Comparison of ENCODE assay signal across 18 mouse cellular contexts in genomic region chr16:31164125-31164524, GRCm38 (mm10). TPM values are rescaled to one million over a fixed set of nuclear protein-coding genes. Genes with fewer than 3 reads are reported as not detected.
DNase-seq lines count a peak whose midpoint lies in the region; TF ChIP-seq lines count a peak whose summit lies in the region.
"Had no signal": no experiment of that assay in that cellular context is flagged by ENCODE, and none has a peak within 500 bp of the region (broad histone marks: within the 10 kb centered on the region; RNA-seq: fewer than 3 reads in every experiment).

No protein-coding gene starts in this region.

- dilution Hi-C loops in CH12.LX (cut with MboI; ENCODE audit: extremely low pct_ligation_motif_present, extremely low pct_unique_long_range_greater_than_20kb, low sequenced_read_pairs), result no loop called here

- in situ Hi-C loops in CH12.LX (cut with MboI; ENCODE audit: low pct_ligation_motif_present, low pct_unique_long_range_greater_than_20kb, low sequenced_read_pairs), result no loop called here

- H3K9ac ChIP-seq in CH12.LX (ENCODE audit: insufficient read depth, low read depth) (no peak overlapping the region), MEL (ENCODE audit: control insufficient read depth, low read depth, low read length, poor library complexity, severe bottlenecking) (no peak overlapping the region)
- H3K9ac ChIP-seq: embryonic facial prominence, embryonic 12.5 days; forebrain, embryonic 15.5 days; heart, embryonic 15.5 days; hindbrain, embryonic 13.5 days; intestine, embryonic 15.5 days had no signal

- no peak for TF ChIP-seq EP300 in CH12.LX (IDR thresholded peaks at IDR 0.05; ENCODE audit: low read length)
- no peak for TF ChIP-seq EP300 in MEL (IDR thresholded peaks at IDR 0.05; ENCODE audit: low read depth in 1 of 2, low read length in 2 of 2)

- H3K4me3 ChIP-seq in CH12.LX (replicated peaks in 1 of 3; ENCODE audit: low read depth in 2 of 3, low read length in 2 of 3, poor library complexity in 1 of 3) (no peak overlapping the region), MEL (ENCODE audit: control insufficient read depth in 1 of 2, insufficient read depth in 1 of 2, low read depth in 2 of 2, low read length in 2 of 2) (no peak overlapping the region), myocyte (no peak overlapping the region)
- no peak overlapping the region for H3K4me3 ChIP-seq in midbrain, embryonic 10.5 days
- H3K4me3 ChIP-seq: embryonic facial prominence, embryonic 12.5 days; forebrain, embryonic 15.5 days; heart, embryonic 10.5 days; heart, embryonic 15.5 days; hindbrain, embryonic 13.5 days; intestine, embryonic 15.5 days had no signal

- no peak overlapping the region for H3K27ac ChIP-seq in CH12.LX (ENCODE audit: insufficient read depth, low read depth)
- no peak overlapping the region for H3K27ac ChIP-seq in MEL (ENCODE audit: control insufficient read depth, low read depth, low read length)
- H3K27ac ChIP-seq in midbrain, embryonic 10.5 days (replicated peaks), result no peak overlapping the region
- H3K27ac ChIP-seq: embryonic facial prominence, embryonic 12.5 days; forebrain, embryonic 15.5 days; heart, embryonic 10.5 days; heart, embryonic 15.5 days; hindbrain, embryonic 13.5 days; hindbrain, postnatal 0 days; intestine, embryonic 15.5 days had no signal

- peaks cover 3 to 33% of the 10 kb centered on the region in 2 experiments; a peak in 3 of 4 replicates for H3K4me1 ChIP-seq in CH12.LX (ENCODE audit: control insufficient read depth in 1 of 2, insufficient read depth in 2 of 2)
- H3K4me1 ChIP-seq in MEL (ENCODE audit: control insufficient read depth in 1 of 2, insufficient read depth in 2 of 2, low read length in 2 of 2), result peaks cover 4 to 13% of the 10 kb centered on the region in 2 experiments; a peak in 3 of 4 replicates
- H3K4me1 ChIP-seq in midbrain, embryonic 10.5 days, result peaks cover 54% of the 10 kb centered on the region

- TF ChIP-seq POLR2A in CH12.LX (IDR thresholded peaks at IDR 0.05; ENCODE audit: low read depth, low read length) (no peak), MEL (IDR thresholded peaks at IDR 0.05; ENCODE audit: control insufficient read depth in 1 of 2, insufficient read depth in 1 of 2, low read depth in 1 of 2, low read length in 2 of 2, poor library complexity in 1 of 2) (no peak), myocyte (IDR thresholded peaks at IDR 0.05; ENCODE audit: insufficient read length, low read depth) (no peak)

- TF ChIP-seq CTCF in CH12.LX (conservative IDR thresholded peaks at IDR 0.05 in 1 of 2, IDR thresholded peaks at IDR 0.05 in 1 of 2; ENCODE audit: low read depth in 2 of 2, low read length in 2 of 2), result no peak
- no peak for TF ChIP-seq CTCF in MEL (IDR thresholded peaks at IDR 0.05 in 2 of 3, conservative IDR thresholded peaks at IDR 0.05 in 1 of 3; ENCODE audit: control insufficient read depth in 1 of 3, insufficient read depth in 1 of 3, low read depth in 2 of 3, low read length in 3 of 3, poor library complexity in 1 of 3, severe bottlenecking in 1 of 3)

- H3K36me3 ChIP-seq in CH12.LX (replicated peaks in 1 of 2; ENCODE audit: control insufficient read depth in 1 of 2, insufficient read depth in 1 of 2, low read length in 1 of 2) (peaks cover 2 to 29% of the 10 kb centered on the region in 2 experiments), MEL (ENCODE audit: control insufficient read depth in 1 of 2, insufficient read depth in 2 of 2, low read length in 2 of 2) (peaks cover 0 to 12% of the 10 kb centered on the region in 2 experiments; a peak in 2 of 4 replicates), myocyte (ENCODE audit: control insufficient read depth, insufficient read depth) (no peaks in the 10 kb centered on the region)
- H3K36me3 ChIP-seq in midbrain, embryonic 10.5 days, result peaks cover 5% of the 10 kb centered on the region
- H3K36me3 ChIP-seq: embryonic facial prominence, embryonic 12.5 days; forebrain, embryonic 15.5 days; heart, embryonic 15.5 days; hindbrain, embryonic 13.5 days; intestine, embryonic 15.5 days had no signal

- H3K27me3 ChIP-seq in CH12.LX (replicated peaks) (no peaks in the 10 kb centered on the region), MEL (ENCODE audit: control insufficient read depth in 1 of 2, insufficient read depth in 2 of 2, low read length in 2 of 2) (no peaks in the 10 kb centered on the region), myocyte (ENCODE audit: control insufficient read depth, insufficient read depth, insufficient read length) (no peaks in the 10 kb centered on the region)
- H3K27me3 ChIP-seq in midbrain, embryonic 10.5 days (ENCODE audit: low read depth, poor library complexity, severe bottlenecking), result peaks cover 44% of the 10 kb centered on the region
- H3K27me3 ChIP-seq: embryonic facial prominence, embryonic 12.5 days; forebrain, embryonic 15.5 days; heart, embryonic 15.5 days; hindbrain, embryonic 13.5 days; intestine, embryonic 15.5 days had no signal

- DNase-seq in cerebellum, adult 9-11 months, result peak; percentile 28
- DNase-seq in cerebellum, adult 9-10 months, result no peak
- DNase-seq in CH12.LX (ENCODE audit: extremely low read depth) (no peak), MEL (ENCODE audit: low read depth, low spot score) (no peak)
- no peak for DNase-seq in midbrain, embryonic 10.5 days (ENCODE audit: low spot score)
- DNase-seq: adrenal gland, postnatal 10 days; gastrocnemius, postnatal 25 days; heart, adult 18-20 months; heart, postnatal 14 days; kidney, adult 18-20 months had no signal

- peaks cover 5% of the 10 kb centered on the region for H3K9me3 ChIP-seq in CH12.LX (replicated peaks; ENCODE audit: low read length)
- H3K9me3 ChIP-seq in MEL (replicated peaks; ENCODE audit: insufficient read depth, low read length), result no peaks in the 10 kb centered on the region
- H3K9me3 ChIP-seq in midbrain, embryonic 10.5 days (replicated peaks), result peaks cover 8% of the 10 kb centered on the region
- H3K9me3 ChIP-seq: forebrain, embryonic 15.5 days; heart, embryonic 15.5 days; hindbrain, embryonic 13.5 days; intestine, embryonic 15.5 days had no signal

- H3K79me2 ChIP-seq in CH12.LX (replicated peaks; ENCODE audit: control insufficient read depth, extremely low read depth, insufficient read depth, poor library complexity, severe bottlenecking) (peaks cover 10% of the 10 kb centered on the region), MEL (ENCODE audit: control insufficient read depth, insufficient read depth, low read length, poor library complexity) (peaks cover 19% of the 10 kb centered on the region), myocyte (ENCODE audit: control insufficient read depth, insufficient read depth) (peaks cover 25% of the 10 kb centered on the region)

- H3K4me2 ChIP-seq in CH12.LX (ENCODE audit: insufficient read depth, low read depth, poor library complexity, severe bottlenecking) (no peak overlapping the region), myocyte (ENCODE audit: low read depth) (no peak overlapping the region)
- H3K4me2 ChIP-seq: embryonic facial prominence, embryonic 12.5 days; forebrain, embryonic 15.5 days; heart, embryonic 15.5 days; hindbrain, embryonic 13.5 days; intestine, embryonic 15.5 days had no signal

- H3ac ChIP-seq in myocyte (ENCODE audit: control insufficient read depth, insufficient read length), result no peak overlapping the region

- TF ChIP-seq RAD21 in CH12.LX (IDR thresholded peaks at IDR 0.05; ENCODE audit: low read depth, low read length) (no peak), MEL (IDR thresholded peaks at IDR 0.05; ENCODE audit: low read depth, low read length) (no peak)

- 92% methylated on average over 4 of the region's 4 CpGs for WGBS in midbrain, embryonic 10.5 days

TF ChIP-seq in CH12.LX, 34 proteins besides CTCF, POLR2A, EP300 and RAD21:
- TF ChIP-seq USF2 (conservative IDR thresholded peaks at IDR 0.05; ENCODE audit: low read depth, low read length), result no peak
- no peak for TF ChIP-seq PAX5 (IDR thresholded peaks at IDR 0.05; ENCODE audit: low read length)
- no peak for TF ChIP-seq ETS1 (conservative IDR thresholded peaks at IDR 0.05; ENCODE audit: low read depth, low read length)
- TF ChIP-seq MAX (IDR thresholded peaks at IDR 0.05; ENCODE audit: low read length), result 0 out of 2 replicates have a peak, but pooled peaks have one; percentile 21
TF ChIP-seq in CH12.LX: peak in this region for 1.

TF ChIP-seq in MEL, 35 proteins besides CTCF, POLR2A, EP300 and RAD21:
- TF ChIP-seq NELFE (IDR thresholded peaks at IDR 0.05; ENCODE audit: low read depth, low read length), result no peak
- peak; percentile 50; the same call in 1 of the 2 replicates for TF ChIP-seq POLR2AphosphoS5 (IDR thresholded peaks at IDR 0.05; ENCODE audit: borderline replicate concordance, low read depth, low read length)

TF ChIP-seq in myocyte, 11 proteins besides CTCF, POLR2A, EP300 and RAD21:
- TF ChIP-seq REST (IDR thresholded peaks at IDR 0.05; ENCODE audit: insufficient read depth, insufficient read length) (no peak), TCF12 (IDR thresholded peaks at IDR 0.05; ENCODE audit: insufficient read depth, poor library complexity, severe bottlenecking) (no peak), TCF3 (IDR thresholded peaks at IDR 0.05; ENCODE audit: insufficient read length, low read depth) (no peak), MYOG (IDR thresholded peaks at IDR 0.05; ENCODE audit: control insufficient read depth in 1 of 3, insufficient read depth in 1 of 3, insufficient read length in 2 of 3, low read depth in 2 of 3) (no peak), MYOD1 (IDR thresholded peaks at IDR 0.05; ENCODE audit: control insufficient read depth in 1 of 3, insufficient read length in 2 of 3, low read depth in 2 of 3) (peak in 2 of 3 experiments; percentile 11 to 57), SRF (IDR thresholded peaks at IDR 0.05; ENCODE audit: control insufficient read depth, insufficient read length, low read depth) (no peak)

RNA-seq across cellular contexts. Expression of gene Acap2, which starts 36.9 kb away (rescaled TPM):
- 28.9 and 31.5 TPM in 2 replicates for total RNA-seq in CH12.LX (2012; rRNA removed)
- total RNA-seq in CH12.LX (2014; rRNA removed), result 47.4 and 54.5 TPM in 2 replicates
- 35.0 and 36.9 TPM in 2 replicates for polyA plus RNA-seq in CH12.LX (2012; ENCODE audit: insufficient read length, low read depth)
- total RNA-seq in MEL (2012; rRNA removed), result 19.1 and 23.9 TPM in 2 replicates
- 10 to 100 TPM in 1 of 2 experiments, not detected in 1; 17.2 TPM for polyA plus RNA-seq in MEL (2012; ENCODE audit: insufficient read depth in 1 of 2, insufficient read length in 2 of 2, low read depth in 1 of 2, low replicate concordance in 2 of 2, missing spikeins in 1 of 2)
- 6.3 TPM for polyA plus RNA-seq in myocyte (2012; fragmentation: generic; extraction: Trizol)
- polyA plus RNA-seq in midbrain, embryonic 10.5 days (2016; fragmentation: Nextera tagmentation; extraction: Ambion mirVana), result 16.9 and 19.2 TPM in 2 replicates
